Mouse (Mus musculus): ENCODE measurements around the gene Tas2r115.

DNA sequence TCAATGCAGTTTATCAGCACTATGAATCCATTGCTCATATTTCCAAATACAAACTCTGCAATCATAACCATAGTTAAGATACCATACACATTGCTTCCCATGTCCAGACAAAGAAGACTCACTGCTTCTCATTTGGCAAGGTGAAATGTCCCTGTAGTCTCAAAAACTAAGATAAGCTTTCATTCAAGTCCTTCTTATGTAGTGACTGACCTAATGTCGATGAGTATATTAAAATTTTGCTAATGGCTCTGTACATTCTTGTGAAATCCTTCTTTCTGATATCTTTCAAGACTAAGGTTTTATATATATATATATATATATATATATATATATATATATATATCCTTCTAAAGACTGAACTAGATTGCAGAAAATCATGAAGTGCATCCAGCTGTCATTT lies 36.9 kb downstream of the Tas2r115 start, which contains the start of gene Tas2r121:
- TF ChIP-seq CTCF (IDR thresholded peaks at IDR 0.05; ENCODE audit: extremely low read depth, insufficient read depth, insufficient read length, insufficient replicate concordance) (no peak), POLR2A (IDR thresholded peaks at IDR 0.05; ENCODE audit: low read depth, low read length) (no peak)
